Mouse (Mus musculus): ENCODE measurements around the gene Vmn2r51. TPM values are rescaled to one million over a fixed set of nuclear protein-coding genes. Genes with fewer than 3 reads are reported as not detected.
"Not testable (repeated sequence)": the region's sequence is repeated elsewhere in the genome, so short reads cannot be mapped to it uniquely, and the experiment has no call there.

The Vmn2r51 gene
- not detected for total RNA-seq (2021)
- long read RNA-seq, experiment 1 = 0 reads
- long read RNA-seq, experiment 2 = 0 reads

- not testable (repeated sequence) for DNase-seq
Measured at GRCm38 (mm10) chr7:10105641-10106040, at the start of gene Vmn2r51. Gene Vmn2r51, minus strand, starts transcription at chr7:10105741.

DNA sequence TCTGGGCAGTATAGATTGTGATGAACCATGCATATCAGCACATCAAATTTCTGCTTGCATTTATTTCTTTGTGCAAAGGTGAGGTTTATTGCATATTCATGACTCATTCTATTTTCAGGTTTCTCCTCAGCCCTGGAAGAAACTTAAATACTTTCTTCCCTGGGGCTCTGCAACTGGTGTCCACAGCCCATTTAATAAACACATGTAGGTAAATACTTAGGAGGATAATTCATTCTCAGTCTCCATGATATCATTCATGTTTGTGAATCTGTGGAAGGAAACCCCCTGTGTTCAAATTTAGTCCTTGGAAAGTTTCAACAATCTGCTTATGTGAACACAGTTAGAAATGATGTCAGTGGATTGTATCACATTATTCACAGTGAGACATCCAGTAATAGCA is 52.3 kb downstream of the Vmn2r51 start, which contains the start of gene Vmn2r50:
TSS of gene Vmn2r50 (minus strand) at position 101 of the 400 bp plus-strand sequence.
- DNase-seq = not testable (repeated sequence)

Other genes starting within 250 kb of the Vmn2r51 start
- not detected for gene Vmn2r48, start 152.2 kb downstream of the Vmn2r51 start, total RNA-seq (2021)
- not detected for gene Vmn2r49, start 113.5 kb downstream of the Vmn2r51 start, total RNA-seq (2021)
- not detected for gene Vmn2r50, start 52.4 kb downstream of the Vmn2r51 start, total RNA-seq (2021)
- not detected for gene Vmn2r52, start 70.8 kb upstream of the Vmn2r51 start, total RNA-seq (2021)
- not detected for gene Vmn1r66, start 172.3 kb upstream of the Vmn2r51 start, total RNA-seq (2021)

All from gastrocnemius, postnatal 25 days (tissue).